Mouse (Mus musculus) frontal cortex, postnatal 14 days (tissue): ENCODE results near the gene 5430427O19Rik.

Experiments used
- DNase-seq, 2 experiments: peaks; one replicate each; pipeline ENCODE4 v3.0.0; 2022; ENCODE audit warnings: low spot score in 2 of 2

The 5430427O19Rik gene

GRCm38 (mm10) chrX:85869914-85870483 is at the start of gene 5430427O19Rik:
5430427O19Rik (plus strand) TSS chrX:85870354.
- DNase-seq, result no peak

DNA sequence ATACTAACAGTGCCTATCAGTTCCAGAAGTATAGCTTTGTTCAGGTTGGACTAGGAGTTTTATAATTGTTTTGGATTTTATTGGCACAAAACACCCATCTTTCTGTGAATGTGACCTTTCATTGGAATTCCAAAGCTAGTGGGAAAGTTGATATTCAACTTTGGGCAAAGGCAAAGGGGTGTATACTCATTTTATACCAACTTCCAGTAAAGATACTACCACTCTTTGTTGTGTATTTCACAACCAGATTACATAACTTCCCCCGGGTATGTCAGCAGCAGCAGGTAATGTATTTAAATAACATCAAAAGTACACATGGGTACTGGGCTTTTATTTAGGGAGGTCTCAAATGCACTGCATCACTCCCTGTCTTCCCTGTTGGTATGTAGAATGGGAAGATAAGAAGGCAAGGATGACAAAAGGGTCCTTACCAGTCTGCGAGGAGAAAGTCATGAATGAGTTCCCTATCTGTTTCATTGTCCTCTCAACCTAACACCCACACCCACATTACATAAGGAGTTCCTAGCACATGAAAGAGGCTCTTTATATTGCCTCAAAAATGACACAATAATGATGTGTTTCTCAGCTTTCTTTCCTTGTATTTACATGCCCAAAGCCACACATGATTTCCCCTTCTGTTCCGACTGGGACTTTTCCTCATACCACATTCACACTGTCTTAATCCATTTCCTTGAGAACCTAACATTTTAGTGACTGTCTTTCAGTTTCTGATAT is 42.3 kb upstream of the 5430427O19Rik start:
- no peak for DNase-seq

DNA sequence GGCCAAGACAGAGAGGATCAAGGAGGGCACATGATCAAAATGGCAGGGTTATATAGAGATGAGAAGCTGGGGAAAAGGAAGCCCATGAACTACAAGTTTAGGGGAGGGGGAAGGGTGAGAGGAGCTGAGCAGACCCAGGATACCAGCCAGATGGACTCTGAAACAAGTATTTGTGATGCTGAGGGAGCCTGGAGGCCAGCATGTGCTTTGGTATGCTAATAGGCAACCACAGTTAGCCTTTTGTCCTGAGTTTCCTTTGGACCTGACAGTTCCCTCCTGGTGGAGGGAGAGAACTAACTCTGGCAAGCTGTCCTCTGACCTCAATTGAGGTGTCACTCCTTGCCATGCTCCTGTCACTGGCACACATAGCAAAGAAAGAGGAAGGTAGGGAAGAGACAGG is 41.2 kb upstream of the 5430427O19Rik start:
- peak in 1 of 2 experiments; percentile 4 for DNase-seq

- no peak for DNase-seq
These were observed 31.0 kb upstream of the 5430427O19Rik start for GRCm38 (mm10) chrX:85839174-85839573.

- DNase-seq, result no peak
These were observed 14.2 kb upstream of the 5430427O19Rik start for GRCm38 (mm10) chrX:85855938-85856337.

- DNase-seq, result no peak
These were observed 13.0 kb upstream of the 5430427O19Rik start for GRCm38 (mm10) chrX:85857169-85857568.

DNA sequence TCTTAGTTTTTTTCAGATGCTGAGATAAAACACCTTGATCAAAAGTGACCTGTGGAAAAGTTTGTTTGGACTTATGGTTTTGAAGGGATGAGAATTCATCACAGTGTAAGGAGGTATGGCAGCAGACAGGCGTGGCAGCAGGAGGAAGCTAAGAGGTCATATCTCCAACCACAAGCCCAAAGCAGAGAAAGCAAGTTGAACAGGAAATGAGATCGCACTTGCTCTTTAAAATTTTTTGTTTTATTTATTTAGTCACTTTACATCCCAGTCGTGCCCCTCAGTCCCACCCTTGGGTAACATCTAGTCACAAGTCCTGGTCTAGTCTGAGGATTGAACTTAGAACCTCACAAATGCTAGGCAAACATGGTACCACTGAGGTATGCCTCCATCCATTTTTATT is 2.1 kb upstream of the 5430427O19Rik start:
- DNase-seq, result no peak

DNA sequence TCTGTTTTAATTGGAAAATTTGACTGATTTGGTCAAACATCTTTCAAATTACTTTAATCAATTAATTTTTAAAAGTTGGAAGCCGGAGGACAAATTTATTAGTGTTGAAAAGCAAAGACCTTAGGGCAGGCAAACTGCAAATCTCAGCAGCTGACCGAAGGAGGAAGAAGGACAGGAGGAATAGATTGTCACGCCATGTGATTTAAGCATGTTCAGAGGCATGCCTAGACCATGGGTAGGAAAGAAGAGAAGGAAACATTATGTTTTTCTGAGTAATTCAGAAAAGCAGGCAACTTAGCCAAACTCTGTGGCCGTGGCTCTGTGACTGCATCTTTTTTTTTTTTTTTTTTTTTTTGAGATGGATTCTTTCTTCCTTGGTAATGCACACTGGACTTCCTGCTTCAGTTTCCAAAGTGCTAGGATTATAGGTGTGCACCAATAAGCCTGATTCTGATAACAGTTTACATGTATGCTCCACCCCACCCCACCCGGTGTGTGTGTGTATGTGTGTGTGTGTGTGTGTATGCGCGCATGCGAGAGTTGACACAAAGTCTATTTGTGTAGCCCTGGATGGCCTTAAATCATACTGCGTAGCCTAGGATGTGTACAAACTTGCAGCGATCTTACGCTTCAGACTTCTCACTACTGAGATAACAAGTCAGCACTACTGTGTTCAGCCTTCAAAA is 1.4 kb downstream of the 5430427O19Rik start:
- DNase-seq, result no peak

DNA sequence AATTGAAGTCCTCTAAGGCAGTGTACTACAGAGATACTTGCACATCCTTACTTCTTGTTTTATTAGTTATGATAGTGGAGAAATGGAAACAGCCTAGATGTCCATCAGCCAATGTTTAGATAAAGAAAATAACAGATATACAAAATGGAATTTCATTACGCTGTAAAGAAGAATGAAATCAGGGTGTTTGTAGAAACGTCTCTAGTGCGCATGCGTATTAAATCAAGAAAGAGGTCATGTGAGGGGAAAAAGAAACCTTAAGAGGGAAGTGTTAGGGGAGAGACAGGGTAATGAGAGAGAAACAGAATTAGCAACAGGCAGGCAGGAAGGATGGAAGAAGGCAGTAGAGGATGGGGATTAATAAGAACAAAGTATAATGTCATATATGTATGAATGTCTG is 4.2 kb downstream of the 5430427O19Rik start:
- DNase-seq, result no peak

GRCm38 (mm10) chrX:85875951-85876350 is 5.8 kb downstream of the 5430427O19Rik start:
- no peak for DNase-seq

DNA sequence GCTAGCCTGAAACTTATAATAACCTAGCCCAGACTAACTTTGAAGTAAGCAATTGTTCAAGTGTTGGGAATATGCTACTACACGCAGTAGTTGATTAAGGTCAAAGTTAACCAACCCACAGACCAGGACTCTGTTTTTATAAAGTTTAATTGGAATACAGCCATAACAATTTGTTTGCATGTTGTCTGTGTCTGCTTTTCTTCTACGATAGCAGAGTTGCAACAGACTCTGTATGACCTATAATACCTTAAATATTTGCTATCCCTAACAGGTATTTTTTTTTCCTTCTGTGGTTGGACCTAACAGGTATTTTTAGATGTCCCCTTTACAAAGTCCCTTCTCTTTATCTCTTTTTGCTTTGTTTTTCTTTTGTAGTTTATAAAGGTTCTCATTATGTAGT is 7.6 kb downstream of the 5430427O19Rik start:
- DNase-seq, result no peak

DNA sequence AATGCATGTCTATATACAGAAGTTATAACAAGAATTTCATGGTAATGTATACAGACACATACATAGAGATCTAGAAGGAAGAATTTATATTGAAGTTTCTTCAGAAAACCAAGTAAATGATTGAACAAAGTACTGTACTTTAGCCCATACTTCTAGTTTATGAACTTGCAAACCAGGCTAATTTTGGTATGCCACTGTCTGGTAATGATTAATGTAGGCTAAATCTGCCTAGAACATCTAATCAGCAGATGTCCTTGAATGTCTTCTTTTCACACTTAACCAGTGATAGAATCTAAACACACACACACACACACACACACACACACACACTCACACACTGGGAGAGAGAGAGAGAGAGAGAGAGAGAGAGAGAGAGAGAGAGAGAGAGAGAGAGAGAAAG is 8.1 kb downstream of the 5430427O19Rik start:
- no peak for DNase-seq

GRCm38 (mm10) chrX:85879198-85879977 is 9.2 kb downstream of the 5430427O19Rik start:
- peak in 1 of 2 experiments; percentile 6 for DNase-seq

DNA sequence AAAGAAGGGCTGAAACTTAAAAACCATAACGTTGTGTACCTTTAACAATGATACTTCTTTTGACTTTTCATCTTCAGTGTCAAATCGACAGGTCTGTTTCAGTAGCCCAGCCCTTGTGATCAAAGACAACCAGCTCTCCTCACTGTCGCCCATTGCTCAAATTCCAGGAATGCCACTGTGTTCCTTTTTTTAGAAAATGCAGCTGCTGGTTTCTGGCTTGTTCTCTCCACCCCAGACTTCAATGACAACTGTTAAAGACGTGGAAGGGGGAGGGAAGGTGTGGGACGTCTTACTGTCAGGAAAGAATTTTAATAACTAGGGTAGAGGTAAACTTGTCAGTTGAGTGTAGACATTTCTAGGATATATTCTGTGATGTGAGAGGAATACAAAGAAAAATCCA is 16.5 kb downstream of the 5430427O19Rik start:
- no peak for DNase-seq

GRCm38 (mm10) chrX:85901195-85901594 is 31.0 kb downstream of the 5430427O19Rik start:
- DNase-seq, result no peak

- DNase-seq, result no peak
These were observed 48.9 kb downstream of the 5430427O19Rik start for GRCm38 (mm10) chrX:85919034-85919433.

GRCm38 (mm10) chrX:85932991-85933390 is 62.8 kb downstream of the 5430427O19Rik start:
- no peak for DNase-seq
